Mouse (Mus musculus): ENCODE results near the gene Grsf1. TPM values are rescaled to one million over a fixed set of nuclear protein-coding genes. Genes with fewer than 3 reads are reported as not detected.
A peak's percentile ranks its signal among the peaks of the same experiment; 100 is the strongest.

Gene Grsf1
- polyA plus RNA-seq, 1 experiment from 2014 or later = 70.9 TPM

DNA sequence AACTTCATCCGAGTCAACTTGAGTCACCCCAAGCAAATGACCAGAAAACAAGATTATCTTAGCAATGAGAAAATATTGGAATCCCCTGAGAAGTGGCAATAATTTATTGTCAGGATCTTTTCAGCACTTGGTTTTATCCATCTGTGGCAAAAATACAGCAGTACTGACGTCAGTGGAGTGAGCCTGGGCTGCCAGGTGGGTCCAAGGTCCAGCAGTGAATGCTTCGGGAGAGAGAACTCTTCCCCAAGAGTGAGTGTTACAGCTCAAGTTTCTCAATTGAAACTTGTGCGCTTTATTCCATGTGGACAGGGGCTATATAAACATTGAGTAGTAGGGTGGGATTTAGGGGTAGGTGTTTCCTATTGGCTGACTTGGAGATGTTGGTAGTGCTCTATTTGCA, 26.1 kb upstream of the Grsf1 start:
- 85% methylated on average over 4 of the region's 4 CpGs for WGBS

DNA sequence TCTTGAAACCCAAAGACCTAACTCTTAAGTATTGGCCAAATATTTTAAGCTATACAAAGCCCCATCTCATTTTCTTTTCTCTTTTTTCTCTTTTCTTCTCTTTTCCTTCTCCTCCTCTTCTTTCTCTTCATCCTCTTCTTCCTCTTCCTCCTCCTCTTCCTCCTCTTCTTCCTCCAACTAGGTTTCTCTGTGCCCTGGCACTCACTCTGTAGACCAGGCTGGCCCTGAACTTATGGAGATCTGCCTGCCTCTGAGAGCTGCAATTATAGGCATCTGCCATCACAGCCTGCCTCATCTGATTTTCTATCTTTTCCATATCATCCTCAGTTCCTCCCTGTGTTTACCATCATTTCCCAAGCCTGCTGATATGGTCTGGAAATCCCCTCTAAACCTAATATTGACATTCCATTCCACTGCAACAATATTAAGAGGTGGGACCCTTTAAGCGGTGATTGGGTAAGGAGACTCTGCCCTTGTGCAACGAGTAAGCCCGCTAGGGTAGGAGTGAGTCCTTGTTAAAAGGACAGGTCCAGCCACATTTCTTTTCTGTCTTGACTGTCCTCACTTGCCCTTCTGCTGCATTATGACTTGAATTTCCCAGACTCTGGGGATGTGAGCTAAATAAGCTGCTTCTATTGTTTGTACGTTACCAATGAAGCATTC, 23.4 kb upstream of the Grsf1 start:
- H3K27me3 ChIP-seq = no peaks in the 10 kb centered on the region
- no peaks in the 10 kb centered on the region for H3K9me3 ChIP-seq
- ATAC-seq (ENCODE audit: low FRiP score) = no peak
- no peak overlapping the region for H3K4me3 ChIP-seq
- H3K4me2 ChIP-seq = no peak overlapping the region
- H3K4me1 ChIP-seq (replicated peaks) = no peaks in the 10 kb centered on the region
- 66% methylated on average over 4 of the region's 4 CpGs for WGBS
- H3K9ac ChIP-seq = no peak overlapping the region
- H3K36me3 ChIP-seq = no peaks in the 10 kb centered on the region
- H3K27ac ChIP-seq = no peak overlapping the region

More for the DNA sequence above, 26.1 kb upstream of the Grsf1 start:
- Histone ChIP-seq H3K9ac (no peak overlapping the region), H3K4me3 (no peak overlapping the region), H3K4me2 (no peak overlapping the region), H3K9me3 (no peaks in the 10 kb centered on the region), H3K4me1 (replicated peaks) (no peaks in the 10 kb centered on the region), H3K36me3 (no peaks in the 10 kb centered on the region), H3K27ac (no peak overlapping the region), H3K27me3 (no peaks in the 10 kb centered on the region)
- ATAC-seq (ENCODE audit: low FRiP score) = no peak

DNA sequence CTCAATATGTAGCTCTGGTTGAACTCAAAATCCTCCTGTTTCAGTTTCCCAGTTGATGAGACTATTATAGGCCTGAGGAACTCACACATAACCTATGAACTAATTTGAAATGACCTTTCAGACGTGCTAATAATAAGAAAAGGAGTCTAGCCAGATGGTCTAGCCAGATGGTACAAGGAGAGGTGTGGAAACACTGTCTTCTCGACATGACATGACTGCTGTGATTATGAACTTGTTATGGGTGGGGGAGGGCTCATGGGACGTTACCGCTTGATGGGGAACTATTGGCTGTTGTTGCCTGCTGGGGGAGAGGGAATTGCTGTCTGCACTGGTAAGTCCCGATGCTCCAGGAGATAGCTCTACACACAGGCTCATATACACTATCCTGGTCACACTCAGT, 21.3 kb upstream of the Grsf1 start:
- WGBS = 73% methylated on average over 5 of the region's 5 CpGs
- no peak for ATAC-seq (ENCODE audit: low FRiP score)
- H3K9me3 ChIP-seq = no peaks in the 10 kb centered on the region
- H3K36me3 ChIP-seq = no peaks in the 10 kb centered on the region
- H3K4me3 ChIP-seq = no peak overlapping the region
- no peak overlapping the region for H3K9ac ChIP-seq
- H3K27ac ChIP-seq = no peak overlapping the region
- no peaks in the 10 kb centered on the region for H3K27me3 ChIP-seq
- H3K4me1 ChIP-seq (replicated peaks) = no peaks in the 10 kb centered on the region
- H3K4me2 ChIP-seq = no peak overlapping the region

DNA sequence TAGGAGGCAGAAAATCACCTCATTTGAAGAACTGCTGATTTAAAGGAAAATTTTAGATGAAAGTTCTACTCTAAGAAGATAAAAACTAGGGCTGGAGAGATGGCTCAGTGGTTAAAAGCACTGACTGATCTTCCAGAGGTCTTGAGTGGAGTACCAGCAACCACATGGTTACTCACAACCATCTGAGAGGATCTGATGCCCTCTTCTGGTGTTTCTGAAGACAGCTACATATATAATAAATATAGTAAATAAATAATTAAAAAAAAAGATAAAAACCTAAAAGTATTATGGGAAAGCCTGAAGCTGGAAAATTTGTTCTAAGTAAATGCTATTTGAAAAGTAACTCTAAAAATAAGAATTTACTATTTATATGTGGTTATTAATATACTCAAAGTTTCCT, 17.1 kb upstream of the Grsf1 start:
- no peak overlapping the region for H3K4me2 ChIP-seq
- H3K36me3 ChIP-seq = no peaks in the 10 kb centered on the region
- H3K9ac ChIP-seq = no peak overlapping the region
- H3K4me3 ChIP-seq = no peak overlapping the region
- H3K9me3 ChIP-seq = no peaks in the 10 kb centered on the region
- ATAC-seq (ENCODE audit: low FRiP score) = no peak
- no peak overlapping the region for H3K27ac ChIP-seq
- no peaks in the 10 kb centered on the region for H3K27me3 ChIP-seq
- no peaks in the 10 kb centered on the region for H3K4me1 ChIP-seq (replicated peaks)

DNA sequence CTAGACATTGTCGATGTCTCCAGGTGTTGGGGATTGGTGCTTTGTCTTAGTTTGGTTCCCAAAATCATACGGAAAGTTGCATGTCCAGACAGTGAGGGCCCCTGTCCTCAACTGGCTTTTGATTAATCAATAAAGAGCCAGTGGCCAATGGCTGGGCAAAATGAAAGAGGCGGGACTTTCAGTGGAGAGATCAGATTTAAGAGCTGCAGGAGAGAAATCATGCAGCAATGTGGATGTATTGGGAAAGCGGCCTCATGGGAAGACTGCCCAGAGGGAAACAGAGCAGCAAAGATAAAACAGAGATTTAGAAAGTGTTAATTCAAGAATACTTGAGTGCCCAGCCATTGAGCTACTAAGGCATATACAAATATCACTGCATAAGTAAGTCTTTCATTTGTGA, 16.6 kb upstream of the Grsf1 start:
- no peak for ATAC-seq (ENCODE audit: low FRiP score)
- H3K4me3 ChIP-seq = no peak overlapping the region
- WGBS = 94% methylated on average over 4 of the region's 4 CpGs
- no peaks in the 10 kb centered on the region for H3K4me1 ChIP-seq (replicated peaks)
- no peaks in the 10 kb centered on the region for H3K9me3 ChIP-seq
- no peak overlapping the region for H3K4me2 ChIP-seq
- H3K27ac ChIP-seq = no peak overlapping the region
- H3K9ac ChIP-seq = no peak overlapping the region
- H3K27me3 ChIP-seq = no peaks in the 10 kb centered on the region
- H3K36me3 ChIP-seq = no peaks in the 10 kb centered on the region

DNA sequence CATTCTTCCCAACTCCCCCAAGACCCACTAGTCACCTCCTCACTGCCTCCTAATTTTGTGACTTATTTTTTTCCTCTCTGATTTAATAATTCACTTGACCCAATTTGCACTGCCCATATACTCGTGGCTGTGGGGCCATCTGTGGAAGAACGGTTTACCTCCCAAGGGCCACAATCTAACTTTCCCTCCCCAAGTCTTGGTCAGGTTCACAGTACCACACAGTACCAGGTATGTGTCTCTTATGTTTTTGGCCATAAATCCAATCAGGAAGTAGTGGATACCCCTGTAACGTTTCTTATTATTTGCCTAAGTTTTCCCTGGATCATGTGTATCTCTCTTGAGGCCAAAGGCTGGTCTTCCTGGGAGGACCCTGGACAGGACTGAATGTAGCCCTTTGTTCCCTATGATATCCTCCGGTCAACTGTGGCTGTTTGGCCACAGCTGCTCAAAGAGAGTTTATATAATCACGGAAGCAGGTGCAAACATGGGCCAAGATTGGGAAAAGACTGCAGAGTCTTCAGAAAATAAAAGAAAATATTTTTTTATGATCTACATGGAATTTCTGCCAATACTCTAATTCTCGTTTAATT, 15.6 kb upstream of the Grsf1 start:
- Histone ChIP-seq H3K36me3 (no peaks in the 10 kb centered on the region), H3K9ac (no peak overlapping the region), H3K4me2 (no peak overlapping the region), H3K4me3 (no peak overlapping the region), H3K27ac (no peak overlapping the region), H3K27me3 (no peaks in the 10 kb centered on the region), H3K4me1 (replicated peaks) (no peaks in the 10 kb centered on the region), H3K9me3 (no peaks in the 10 kb centered on the region)
- ATAC-seq (ENCODE audit: low FRiP score) = no peak
- 82% methylated on average over 6 of the region's 6 CpGs for WGBS

DNA sequence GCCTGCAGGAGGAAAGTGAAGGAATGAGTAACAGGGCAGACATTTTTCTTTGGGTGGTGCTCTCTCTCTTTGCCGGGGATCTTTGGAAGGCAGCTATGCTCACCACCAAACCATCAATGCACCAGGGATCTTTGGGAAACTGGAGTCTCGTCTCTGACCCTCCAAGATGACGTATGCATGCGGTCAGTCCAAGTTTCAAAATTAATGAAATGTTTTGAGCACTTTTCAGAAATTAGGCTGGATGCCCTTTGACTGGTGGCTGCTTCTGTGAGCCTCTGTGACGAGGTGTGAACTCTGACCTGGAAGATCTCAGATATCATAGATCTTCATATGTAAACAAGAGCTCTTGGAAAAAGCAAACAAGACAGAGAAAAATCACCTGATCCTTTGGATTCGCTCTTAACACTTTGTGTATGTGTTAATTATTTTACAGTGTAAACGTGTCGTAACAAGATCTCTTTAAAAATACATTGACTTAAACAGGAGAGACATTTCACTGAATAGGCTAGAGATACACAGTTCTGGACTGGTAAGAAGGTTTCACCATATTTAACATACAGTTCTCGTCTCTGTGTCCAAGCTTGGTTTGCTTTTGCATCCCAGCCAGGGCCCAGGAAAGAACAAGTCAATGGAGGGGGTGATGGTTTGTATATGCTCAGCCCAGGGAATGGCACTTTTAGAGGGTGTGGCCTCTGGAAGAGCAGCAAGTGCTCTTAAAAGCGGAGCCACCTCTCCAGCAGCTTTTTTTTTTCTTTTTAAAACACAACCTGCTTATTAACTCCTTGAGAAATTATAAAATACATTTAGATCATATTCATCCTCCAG, 14.9 kb upstream of the Grsf1 start:
- no peak overlapping the region for H3K4me2 ChIP-seq
- ATAC-seq (ENCODE audit: low FRiP score) = no peak
- H3K4me3 ChIP-seq = no peak overlapping the region
- 81% methylated on average over 10 of the region's 10 CpGs for WGBS
- no peaks in the 10 kb centered on the region for H3K27me3 ChIP-seq
- H3K9me3 ChIP-seq = no peaks in the 10 kb centered on the region
- no peaks in the 10 kb centered on the region for H3K4me1 ChIP-seq (replicated peaks)
- no peak overlapping the region for H3K9ac ChIP-seq
- no peak overlapping the region for H3K27ac ChIP-seq
- no peaks in the 10 kb centered on the region for H3K36me3 ChIP-seq

DNA sequence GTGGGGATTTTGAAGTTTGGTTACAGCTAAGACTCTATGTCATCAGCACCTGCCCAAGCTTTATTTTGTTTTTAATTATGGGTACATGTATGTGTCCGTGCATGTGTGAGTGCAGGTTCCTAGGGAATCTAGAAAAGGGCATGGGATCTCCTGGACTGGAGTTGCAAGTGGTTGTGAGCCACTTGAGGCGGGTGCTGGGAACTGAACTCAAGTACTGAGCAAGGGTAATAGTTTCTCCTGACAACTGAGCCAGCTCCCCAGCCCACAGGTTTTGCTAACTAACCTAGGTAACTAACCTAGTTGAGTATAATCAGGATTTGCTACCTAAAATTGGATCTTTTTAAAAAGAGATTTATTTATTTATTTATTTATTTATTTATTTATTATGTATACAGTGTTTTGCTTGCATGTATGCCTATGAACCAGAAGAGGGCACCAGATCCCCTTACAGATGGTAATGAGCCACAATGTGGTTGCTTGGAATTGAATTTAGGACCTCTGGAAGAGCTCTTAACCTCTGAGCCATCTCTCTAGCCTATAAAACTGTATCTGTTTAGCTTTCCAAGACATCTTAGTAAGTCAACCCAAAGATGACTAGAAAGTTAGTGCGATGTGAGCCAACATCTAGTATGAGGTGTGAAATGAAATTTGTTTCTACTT, 13.4 kb upstream of the Grsf1 start:
- Histone ChIP-seq H3K4me2 (no peak overlapping the region), H3K36me3 (no peaks in the 10 kb centered on the region), H3K9ac (no peak overlapping the region), H3K4me1 (replicated peaks) (no peaks in the 10 kb centered on the region; the same call in 1 of the 2 replicates), H3K27ac (no peak overlapping the region), H3K27me3 (no peaks in the 10 kb centered on the region), H3K9me3 (no peaks in the 10 kb centered on the region), H3K4me3 (no peak overlapping the region)
- no peak for ATAC-seq (ENCODE audit: low FRiP score)
- 80% methylated on average over 3 of the region's 3 CpGs for WGBS

DNA sequence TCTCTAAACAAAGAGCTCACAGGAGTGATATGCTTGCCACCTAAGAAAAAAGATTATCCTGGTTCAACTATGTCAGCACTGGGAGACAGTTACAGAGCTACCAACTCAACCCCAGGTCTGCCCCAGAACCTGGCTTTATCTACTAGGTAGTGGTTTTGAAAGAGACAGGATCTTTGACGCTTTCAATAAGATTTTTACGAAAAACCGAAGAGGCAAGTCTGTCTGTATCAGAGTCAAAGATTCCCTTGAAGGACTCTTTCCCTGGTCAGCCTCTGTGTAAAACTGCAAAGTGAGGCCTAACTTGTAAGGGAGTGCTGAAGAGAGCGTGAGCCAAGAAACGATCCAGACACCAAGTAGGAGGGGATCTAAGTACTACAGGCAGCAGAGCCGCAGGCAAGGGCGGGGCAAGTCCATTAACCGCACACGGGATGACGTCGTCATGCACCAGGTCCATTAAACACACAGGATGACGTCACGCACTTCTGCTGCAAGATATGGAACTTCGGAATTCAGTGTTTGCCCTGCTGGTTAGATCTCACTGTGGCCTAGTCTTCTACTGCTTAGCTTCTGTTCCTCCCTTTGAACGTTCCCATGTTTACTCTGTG, 12.7 kb upstream of the Grsf1 start:
- 86% methylated on average over 15 of the region's 15 CpGs for WGBS
- Histone ChIP-seq H3K27ac (no peak overlapping the region), H3K9me3 (no peaks in the 10 kb centered on the region), H3K27me3 (no peaks in the 10 kb centered on the region), H3K4me1 (replicated peaks) (no peaks in the 10 kb centered on the region; the same call in 1 of the 2 replicates), H3K4me2 (no peak overlapping the region), H3K4me3 (no peak overlapping the region), H3K9ac (no peak overlapping the region), H3K36me3 (no peaks in the 10 kb centered on the region)
- 0 out of 2 replicates have a peak, but pooled peaks have one; percentile 25 for ATAC-seq (ENCODE audit: low FRiP score)

DNA sequence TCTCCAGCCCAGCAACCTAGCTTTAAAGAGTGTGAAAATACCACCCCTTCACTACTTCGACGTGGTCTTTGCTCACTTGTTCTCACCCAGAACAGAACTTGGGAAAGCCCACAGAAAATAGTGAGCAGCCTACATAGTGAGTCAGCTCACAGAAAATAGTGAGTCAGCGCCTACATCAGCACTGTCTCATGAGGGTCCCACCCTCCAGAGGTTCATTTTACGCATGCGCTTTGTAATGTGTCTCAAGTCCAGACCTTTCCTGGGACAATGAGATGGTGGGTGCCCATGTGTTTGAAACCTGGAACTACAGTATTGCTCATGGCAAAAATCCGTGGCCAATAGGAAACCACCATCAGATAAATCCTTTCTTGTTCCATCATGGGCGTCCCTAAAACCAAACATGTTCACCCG, 12.0 kb upstream of the Grsf1 start:
- H3K9ac ChIP-seq = no peak overlapping the region
- no peaks in the 10 kb centered on the region; the same call in 1 of the 2 replicates for H3K4me1 ChIP-seq (replicated peaks)
- H3K4me3 ChIP-seq = no peak overlapping the region
- H3K9me3 ChIP-seq = no peaks in the 10 kb centered on the region
- no peaks in the 10 kb centered on the region for H3K27me3 ChIP-seq
- H3K36me3 ChIP-seq = no peaks in the 10 kb centered on the region
- H3K27ac ChIP-seq = no peak overlapping the region
- no peak overlapping the region for H3K4me2 ChIP-seq
- ATAC-seq (ENCODE audit: low FRiP score) = no peak
- 87% methylated on average over 8 of the region's 8 CpGs for WGBS

DNA sequence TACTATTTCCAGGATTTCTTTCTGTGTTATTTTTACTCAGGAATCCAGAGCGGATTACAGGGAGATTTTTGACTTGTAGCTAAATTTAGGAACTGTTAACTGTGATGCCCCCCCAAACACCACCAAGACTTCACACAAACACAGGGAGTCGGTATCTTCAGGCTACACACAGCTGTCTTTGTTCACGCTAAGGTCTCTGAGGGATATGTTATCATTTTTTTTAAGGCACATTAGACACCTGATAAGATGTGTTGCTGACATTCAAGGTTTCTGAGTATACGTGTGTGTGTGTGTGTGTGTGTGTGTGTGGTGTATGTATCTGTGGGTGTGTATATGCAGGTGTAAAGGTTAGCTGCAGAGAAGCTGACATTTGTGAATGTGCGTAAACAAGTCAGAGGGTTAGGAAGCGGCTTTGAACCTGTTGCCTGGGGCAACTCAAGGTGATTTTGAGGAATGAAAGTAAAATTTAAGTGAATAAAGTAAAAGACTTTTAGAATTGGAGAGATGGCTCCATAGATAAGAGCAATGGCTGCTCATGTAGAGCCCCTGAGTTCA, 9.9 kb upstream of the Grsf1 start:
- Histone ChIP-seq H3K27me3 (no peaks in the 10 kb centered on the region), H3K27ac (no peak overlapping the region), H3K4me1 (replicated peaks) (no peaks in the 10 kb centered on the region; the same call in 1 of the 2 replicates), H3K36me3 (no peaks in the 10 kb centered on the region), H3K4me2 (no peak overlapping the region), H3K4me3 (no peak overlapping the region), H3K9ac (no peak overlapping the region), H3K9me3 (no peaks in the 10 kb centered on the region)
- 74% methylated on average over 6 of the region's 6 CpGs for WGBS
- ATAC-seq (ENCODE audit: low FRiP score) = no peak

DNA sequence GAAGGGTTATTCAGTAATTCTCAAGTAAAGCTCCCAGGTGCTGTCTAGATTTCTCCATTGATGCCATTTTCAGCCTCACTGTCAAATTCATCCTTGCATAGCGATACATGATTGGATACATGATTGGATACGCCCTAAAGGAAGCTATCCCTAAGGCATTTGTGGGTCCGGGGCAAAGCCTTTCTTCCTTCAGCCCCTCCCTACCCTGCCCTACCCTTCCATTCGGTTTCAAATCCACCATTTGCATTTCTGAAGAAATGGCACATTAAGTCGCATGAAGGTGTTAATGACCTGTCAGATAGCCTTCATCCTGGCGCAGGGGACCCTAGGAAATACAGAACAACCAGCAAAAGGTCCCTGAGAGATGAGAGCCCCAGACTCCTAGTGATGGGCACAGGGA, 9.3 kb upstream of the Grsf1 start:
- H3K9ac ChIP-seq = no peak overlapping the region
- no peak for ATAC-seq (ENCODE audit: low FRiP score)
- no peaks in the 10 kb centered on the region for H3K27me3 ChIP-seq
- no peak overlapping the region for H3K4me2 ChIP-seq
- no peaks in the 10 kb centered on the region for H3K36me3 ChIP-seq
- no peaks in the 10 kb centered on the region for H3K9me3 ChIP-seq
- H3K4me1 ChIP-seq (replicated peaks) = no peaks in the 10 kb centered on the region; the same call in 1 of the 2 replicates
- H3K27ac ChIP-seq = no peak overlapping the region
- 15% methylated on average over 6 of the region's 6 CpGs for WGBS
- H3K4me3 ChIP-seq = no peak overlapping the region

Data from hindbrain, embryonic 13.5 days (tissue).